Mouse (Mus musculus) inflammation-experienced regulatory T-cells, adult 16 weeks (primary cell): ENCODE data around the gene Lce1l. TPM values are rescaled to one million over a fixed set of nuclear protein-coding genes. Genes with fewer than 3 reads are reported as not detected.

Experiments
- polyA plus RNA-seq: library from polyadenylated mRNA; unstranded; fragments of 100-300 nt; shearing (Covaris generic); gene quantifications from one replicate; pipeline ENCODE4 v1.2.1, GENCODE M21; 2017

Lce1l gene
- polyA plus RNA-seq, result not detected

GRCm38 (mm10) chr3:92851186-92851585 is at the start of gene Lce1l:
Gene Lce1l, minus strand, starts transcription at chr3:92851286.

DNA sequence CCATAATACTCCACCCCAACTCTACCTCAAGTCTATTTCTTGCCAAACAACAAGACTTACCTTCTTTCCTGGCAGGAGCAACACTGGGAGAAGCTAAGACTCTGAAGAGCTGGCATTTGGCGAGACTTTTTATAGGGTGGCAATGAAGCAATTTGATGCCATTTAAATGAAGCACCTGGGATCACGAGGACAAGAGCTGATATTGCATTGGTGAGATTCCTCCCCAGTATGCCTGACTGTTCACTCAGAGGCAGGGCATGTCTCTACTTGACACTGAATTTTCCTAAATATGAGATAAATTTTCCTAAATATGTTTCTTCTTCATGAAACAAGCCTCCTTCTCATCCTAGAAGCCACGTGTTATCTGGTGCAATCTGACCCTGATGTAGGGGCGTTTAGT is 19.0 kb upstream of the Lce1l start, which contains the start of gene 2310050C09Rik:
2310050C09Rik (minus strand) TSS at position 101 of the 400 bp plus-strand sequence.

DNA sequence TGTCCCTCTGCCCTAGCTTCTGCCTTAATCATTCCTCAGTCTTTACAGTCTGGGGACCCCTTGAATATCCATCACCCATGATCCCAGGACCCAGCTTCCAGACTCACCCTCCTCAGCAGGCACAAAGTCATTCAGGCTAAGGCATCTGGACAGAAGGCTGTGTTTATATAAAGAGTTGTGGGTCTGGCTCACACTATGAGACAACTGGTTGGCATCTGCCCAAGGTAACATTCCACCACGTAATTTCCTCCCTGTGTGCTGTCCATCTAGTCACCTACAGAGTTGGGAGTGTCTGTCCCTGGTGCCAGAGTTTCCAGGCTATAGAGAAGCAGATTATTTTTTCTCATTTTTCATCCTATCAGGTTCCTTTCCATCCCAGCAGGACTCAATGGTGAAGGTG is 24.0 kb downstream of the Lce1l start, which contains the start of gene Kprp:
Kprp (minus strand) TSS at position 140 of the 400 bp plus-strand sequence.

GRCm38 (mm10) chr3:92807791-92808190 is 43.3 kb downstream of the Lce1l start, which contains the start of gene Lce1k:
Gene Lce1k, minus strand, starts transcription at chr3:92807891.

Other genes starting within 250 kb of the Lce1l start
- not detected for gene 2210017I01Rik, start 243.8 kb downstream of the Lce1l start, polyA plus RNA-seq
- not detected for gene Lce6a, start 229.6 kb downstream of the Lce1l start, polyA plus RNA-seq
- gene Lce1a1, start 203.0 kb downstream of the Lce1l start, polyA plus RNA-seq, result not detected
- not detected for gene Lce1b, start 194.4 kb downstream of the Lce1l start, polyA plus RNA-seq
- gene Lce1a2, start 181.0 kb downstream of the Lce1l start, polyA plus RNA-seq, result not detected
- gene Lce1c, start 172.0 kb downstream of the Lce1l start, polyA plus RNA-seq, result not detected
- not detected for gene Lce1d, start 164.1 kb downstream of the Lce1l start, polyA plus RNA-seq
- not detected for gene Lce1e, start 142.2 kb downstream of the Lce1l start, polyA plus RNA-seq
- not detected for gene Lce1f, start 130.9 kb downstream of the Lce1l start, polyA plus RNA-seq
- gene Gm38119, start 112.2 kb downstream of the Lce1l start, polyA plus RNA-seq, result not detected
- gene Lce1g, start 98.9 kb downstream of the Lce1l start, polyA plus RNA-seq, result not detected
- not detected for gene Lce1h, start 86.2 kb downstream of the Lce1l start, polyA plus RNA-seq
- not detected for gene Lce1i, start 72.4 kb downstream of the Lce1l start, polyA plus RNA-seq
- gene Lce1j, start 60.8 kb downstream of the Lce1l start, polyA plus RNA-seq, result not detected
- gene Lce1k, start 43.4 kb downstream of the Lce1l start, polyA plus RNA-seq, result not detected
- not detected for gene Kprp, start 24.0 kb downstream of the Lce1l start, polyA plus RNA-seq
- not detected for gene 2310050C09Rik, start 18.9 kb upstream of the Lce1l start, polyA plus RNA-seq
- not detected for gene Lce3a, start 74.9 kb upstream of the Lce1l start, polyA plus RNA-seq
- gene Lce3b, start 81.7 kb upstream of the Lce1l start, polyA plus RNA-seq, result not detected
- gene Lce3c, start 93.2 kb upstream of the Lce1l start, polyA plus RNA-seq, result not detected
- not detected for gene Lce3d, start 106.1 kb upstream of the Lce1l start, polyA plus RNA-seq
- not detected for gene Lce3e, start 115.8 kb upstream of the Lce1l start, polyA plus RNA-seq
- gene Lce3f, start 140.9 kb upstream of the Lce1l start, polyA plus RNA-seq, result not detected
- not detected for gene Crct1, start 164.4 kb upstream of the Lce1l start, polyA plus RNA-seq
- gene Lce1m, start 167.8 kb upstream of the Lce1l start, polyA plus RNA-seq, result not detected
- gene Gm4858, start 217.5 kb upstream of the Lce1l start, polyA plus RNA-seq, result 0.74 TPM